Mouse (Mus musculus): ENCODE results near the gene Ptpre.
A peak's percentile ranks its signal among the peaks of the same experiment; 100 is the strongest.
"Not testable (repeated sequence)": the region's sequence is repeated elsewhere in the genome, so short reads cannot be mapped to it uniquely, and the experiment has no call there.

Gene Ptpre

GRCm38 (mm10) chr7:135689396-135689795, 152.1 kb downstream of the Ptpre start:
- no peak for DNase-seq (ENCODE audit: low read depth)

- DNase-seq (ENCODE audit: low read depth) = no peak
These were observed 154.7 kb downstream of the Ptpre start for GRCm38 (mm10) chr7:135691941-135692340.

- no peak for DNase-seq (ENCODE audit: low read depth)
These were observed 156.8 kb downstream of the Ptpre start for GRCm38 (mm10) chr7:135694130-135694529.

- DNase-seq (ENCODE audit: low read depth) = no peak
These were observed 157.5 kb downstream of the Ptpre start for GRCm38 (mm10) chr7:135694796-135695195.

- DNase-seq (ENCODE audit: low read depth) = no peak
These were observed 158.8 kb downstream of the Ptpre start for GRCm38 (mm10) chr7:135696127-135696526.

GRCm38 (mm10) chr7:135697021-135697740, 159.9 kb downstream of the Ptpre start:
- not testable (repeated sequence) for DNase-seq (ENCODE audit: low read depth)

GRCm38 (mm10) chr7:135698362-135698761, 161.1 kb downstream of the Ptpre start:
- no peak for DNase-seq (ENCODE audit: low read depth)

GRCm38 (mm10) chr7:135699351-135699750, 162.1 kb downstream of the Ptpre start:
- not testable (repeated sequence) for DNase-seq (ENCODE audit: low read depth)

GRCm38 (mm10) chr7:135703600-135704148, 166.4 kb downstream of the Ptpre start:
- DNase-seq (ENCODE audit: low read depth) = no peak

- no peak for DNase-seq (ENCODE audit: low read depth)
These were observed 167.0 kb downstream of the Ptpre start for GRCm38 (mm10) chr7:135704251-135704650.

- no peak for DNase-seq (ENCODE audit: low read depth)
These were observed 167.8 kb downstream of the Ptpre start for GRCm38 (mm10) chr7:135705083-135705482.

GRCm38 (mm10) chr7:135705753-135706152, 168.5 kb downstream of the Ptpre start:
- no peak for DNase-seq (ENCODE audit: low read depth)

GRCm38 (mm10) chr7:135710702-135711101, 173.4 kb downstream of the Ptpre start:
- no peak for DNase-seq (ENCODE audit: low read depth)

- DNase-seq (ENCODE audit: low read depth) = no peak
These were observed 175.3 kb downstream of the Ptpre start for GRCm38 (mm10) chr7:135712534-135712933.

GRCm38 (mm10) chr7:135713326-135713725, 176.0 kb downstream of the Ptpre start:
- no peak for DNase-seq (ENCODE audit: low read depth)

- no peak for DNase-seq (ENCODE audit: low read depth)
These were observed 177.9 kb downstream of the Ptpre start for GRCm38 (mm10) chr7:135715166-135715565.

- no peak for DNase-seq (ENCODE audit: low read depth)
These were observed 178.6 kb downstream of the Ptpre start, which contains the start of gene Mki67 for GRCm38 (mm10) chr7:135715642-135716444. Gene Mki67 (minus strand): TSS chr7:135716361.

GRCm38 (mm10) chr7:135716445-135716877, 179.2 kb downstream of the Ptpre start:
- DNase-seq (ENCODE audit: low read depth) = peak; percentile 90

GRCm38 (mm10) chr7:135716968-135717557, 179.8 kb downstream of the Ptpre start:
- no peak for DNase-seq (ENCODE audit: low read depth)

- DNase-seq (ENCODE audit: low read depth) = peak; percentile 88
These were observed 184.2 kb downstream of the Ptpre start for GRCm38 (mm10) chr7:135721436-135721992.

- DNase-seq (ENCODE audit: low read depth) = no peak
These were observed 184.9 kb downstream of the Ptpre start for GRCm38 (mm10) chr7:135722011-135722838.
